Mouse (Mus musculus): Measurements from ENCODE around the gene Gm2244.
"Not testable (repeated sequence)": the region's sequence is repeated elsewhere in the genome, so short reads cannot be mapped to it uniquely, and the experiment has no call there.

Gm2244 gene

DNA sequence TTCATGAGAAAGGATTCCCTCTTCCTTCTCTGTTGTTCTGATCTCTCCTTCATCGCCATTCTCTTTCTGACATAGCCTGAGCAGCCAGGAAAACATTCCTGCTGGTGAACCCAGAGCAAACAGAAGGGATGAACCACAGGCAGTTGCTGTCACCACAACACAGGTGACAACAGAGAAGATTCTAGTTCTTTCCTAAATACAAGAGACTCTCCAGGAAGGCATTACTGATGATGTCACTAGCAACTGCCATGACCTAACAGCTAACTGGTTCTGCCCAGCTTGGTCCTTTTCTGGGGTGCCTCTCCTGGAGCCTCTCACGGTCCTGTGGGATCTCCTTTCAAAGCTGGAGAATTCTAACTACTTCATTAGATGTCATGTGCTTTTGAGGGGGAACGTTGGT, at the start of gene Gm2244:
Gene Gm2244, minus strand, starts transcription at position 101 of the 400 bp plus-strand sequence.
- DNase-seq (ENCODE audit: low spot score), result not testable (repeated sequence)

- not testable (repeated sequence) for DNase-seq (ENCODE audit: low spot score)
These were observed 35.3 kb upstream of the Gm2244 start, which contains the start of gene Gm2237 for GRCm38 (mm10) chr14:19584804-19585667. Gene Gm2237 (minus strand): TSS chr14:19585135.

Measured in c-Kit-positive CD71-positive TER-119-positive erythroid progenitor cells, embryonic 14.5 days (primary cell).